Mouse (Mus musculus) T-helper 2 cell (primary cell): Measurements from ENCODE around the gene Ust.
"Not testable (repeated sequence)": the region's sequence is repeated elsewhere in the genome, so short reads cannot be mapped to it uniquely, and the experiment has no call there.

Experiments used
- in situ Hi-C: fragments of 300-600 bp; cut with MboI, MseI; formaldehyde crosslinking; loops from one replicate; pipeline ENCODE4 v1.15.1; 2025; ENCODE audit warnings: high pct_unique_total_duplicates

Gene Ust

GRCm38 (mm10) chr10:8518141-8519013 lies at the start of gene Ust:
Gene Ust, minus strand, starts transcription at chr10:8518825.
- in situ Hi-C loops, result loop anchor here (10.0 to 25.0 kb wide), 2 partner anchors 674 to 931 kb away; partner anchors contain the start of gene Lrp11

GRCm38 (mm10) chr10:8561366-8561765 lies 42.7 kb upstream of the Ust start:
- in situ Hi-C loops, result no loop called here

- in situ Hi-C loops, result not testable (repeated sequence)
Measured at GRCm38 (mm10) chr10:8559566-8559965, 40.9 kb upstream of the Ust start.

- in situ Hi-C loops, result not testable (repeated sequence)
Measured at GRCm38 (mm10) chr10:8552239-8552638, 33.6 kb upstream of the Ust start.

GRCm38 (mm10) chr10:8551601-8552000 lies 33.0 kb upstream of the Ust start:
- in situ Hi-C loops, result not testable (repeated sequence)

- in situ Hi-C loops, result no loop called here
Measured at GRCm38 (mm10) chr10:8541514-8541913, 22.9 kb upstream of the Ust start.

- in situ Hi-C loops, result no loop called here
Measured at GRCm38 (mm10) chr10:8535445-8535844, 16.8 kb upstream of the Ust start.

- in situ Hi-C loops, result no loop called here
Measured at GRCm38 (mm10) chr10:8531651-8532050, 13.0 kb upstream of the Ust start.

GRCm38 (mm10) chr10:8530505-8531051 lies 12.0 kb upstream of the Ust start:
- in situ Hi-C loops, result no loop called here

- in situ Hi-C loops, result no loop called here
Measured at GRCm38 (mm10) chr10:8529173-8529572, 10.5 kb upstream of the Ust start.

- in situ Hi-C loops, result no loop called here
Measured at GRCm38 (mm10) chr10:8525354-8525753, 6.7 kb upstream of the Ust start.

GRCm38 (mm10) chr10:8521536-8521935 lies 2.9 kb upstream of the Ust start:
- in situ Hi-C loops, result loop anchor here (25.0 kb wide), 1 partner anchor 934 kb away; the partner anchor contains the start of gene Lrp11

GRCm38 (mm10) chr10:8520766-8521395 lies 2.3 kb upstream of the Ust start:
- in situ Hi-C loops, result loop anchor here (25.0 kb wide), 1 partner anchor 934 kb away; the partner anchor contains the start of gene Lrp11

GRCm38 (mm10) chr10:8519014-8519491 lies 428 bp upstream of the Ust start:
- in situ Hi-C loops, result loop anchor here (10.0 to 25.0 kb wide), 2 partner anchors 674 to 932 kb away; partner anchors contain the start of gene Lrp11

GRCm38 (mm10) chr10:8517591-8518140 lies 959 bp downstream of the Ust start:
- in situ Hi-C loops, result loop anchor here (10.0 to 25.0 kb wide), 2 partner anchors 673 to 930 kb away; partner anchors contain the start of gene Lrp11

- in situ Hi-C loops, result loop anchor here (10.0 to 25.0 kb wide), 2 partner anchors 672 to 930 kb away; partner anchors contain the start of gene Lrp11
Measured at GRCm38 (mm10) chr10:8516916-8517524, 1.6 kb downstream of the Ust start.

GRCm38 (mm10) chr10:8513690-8514089 lies 4.9 kb downstream of the Ust start:
- in situ Hi-C loops, result loop anchor here (10.0 to 25.0 kb wide), 2 partner anchors 669 to 926 kb away; partner anchors contain the start of gene Lrp11

GRCm38 (mm10) chr10:8512222-8512621 lies 6.4 kb downstream of the Ust start:
- in situ Hi-C loops, result loop anchor here (10.0 to 25.0 kb wide), 2 partner anchors 667 to 925 kb away; partner anchors contain the start of gene Lrp11

- in situ Hi-C loops, result loop anchor here (10.0 to 25.0 kb wide), 2 partner anchors 667 to 924 kb away; partner anchors contain the start of gene Lrp11
Measured at GRCm38 (mm10) chr10:8511760-8512159, 6.9 kb downstream of the Ust start.

GRCm38 (mm10) chr10:8506247-8506573 lies 12.4 kb downstream of the Ust start:
- in situ Hi-C loops, result loop anchor here (25.0 kb wide), 1 partner anchor 919 kb away; the partner anchor contains the start of gene Lrp11
